Mouse (Mus musculus): ENCODE data around the gene Cyb561d2. TPM values are rescaled to one million over a fixed set of nuclear protein-coding genes. Genes with fewer than 3 reads are reported as not detected.
"Not testable (repeated sequence)": the region's sequence is repeated elsewhere in the genome, so short reads cannot be mapped to it uniquely, and the experiment has no call there.

Gene Cyb561d2
- 10 to 100 TPM; 67.6 to 79.7 TPM for polyA plus RNA-seq (2017; shearing (Covaris generic))

- peak; percentile 87 for ATAC-seq
Measured at GRCm38 (mm10) chr9:107541474-107542351, at the start of gene Cyb561d2, which contains the start of gene Nprl2. Cyb561d2 (minus strand) TSS chr9:107542193. Nprl2 (plus strand) TSS chr9:107542226.

GRCm38 (mm10) chr9:107590773-107591060 is 48.7 kb upstream of the Cyb561d2 start:
- ATAC-seq, result no peak

- ATAC-seq, result no peak
Measured at GRCm38 (mm10) chr9:107590058-107590772, 48.2 kb upstream of the Cyb561d2 start.

- ATAC-seq, result peak; percentile 5
Measured at GRCm38 (mm10) chr9:107587833-107588639, 46.0 kb upstream of the Cyb561d2 start.

GRCm38 (mm10) chr9:107586974-107587832 is 45.2 kb upstream of the Cyb561d2 start, which contains the start of gene Ifrd2:
Ifrd2 (plus strand) TSS chr9:107587642.
- peak; percentile 99 for ATAC-seq

- no peak for ATAC-seq
Measured at GRCm38 (mm10) chr9:107586504-107586903, 44.5 kb upstream of the Cyb561d2 start.

GRCm38 (mm10) chr9:107583174-107583573 is 41.2 kb upstream of the Cyb561d2 start:
- no peak for ATAC-seq

- ATAC-seq, result no peak
Measured at GRCm38 (mm10) chr9:107582509-107583062, 40.6 kb upstream of the Cyb561d2 start.

- ATAC-seq, result no peak
Measured at GRCm38 (mm10) chr9:107581584-107581983, 39.6 kb upstream of the Cyb561d2 start.

- peak; percentile 96 for ATAC-seq
Measured at GRCm38 (mm10) chr9:107580501-107581317, 38.7 kb upstream of the Cyb561d2 start, which contains the start of gene Hyal3. Hyal3 (plus strand) TSS chr9:107580818.

- no peak for ATAC-seq
Measured at GRCm38 (mm10) chr9:107579023-107579900, 37.3 kb upstream of the Cyb561d2 start.

GRCm38 (mm10) chr9:107578587-107578986 is 36.6 kb upstream of the Cyb561d2 start, which contains the start of gene Naa80:
Naa80 (plus strand) TSS chr9:107578887.
- ATAC-seq, result no peak

- ATAC-seq, result no peak
Measured at GRCm38 (mm10) chr9:107577871-107578270, 35.9 kb upstream of the Cyb561d2 start.

GRCm38 (mm10) chr9:107576357-107577107 is 34.5 kb upstream of the Cyb561d2 start, which contains the start of gene Hyal1:
Hyal1 (plus strand) TSS chr9:107576927.
- no peak for ATAC-seq

- no peak for ATAC-seq
Measured at GRCm38 (mm10) chr9:107575579-107576356, 33.8 kb upstream of the Cyb561d2 start.

- ATAC-seq, result not testable (repeated sequence)
Measured at GRCm38 (mm10) chr9:107573774-107574173, 31.8 kb upstream of the Cyb561d2 start.

- no peak for ATAC-seq
Measured at GRCm38 (mm10) chr9:107572327-107572662, 30.3 kb upstream of the Cyb561d2 start.

All from CD4-positive, CD25-positive, alpha-beta regulatory T cell, adult 4 months (primary cell).